Mouse (Mus musculus) MEL (cell line): ENCODE measurements around the gene 4930432K21Rik. TPM values are rescaled to one million over a fixed set of nuclear protein-coding genes. Genes with fewer than 3 reads are reported as not detected.

Source experiments
- BHLHE40 ChIP-seq: IDR thresholded peaks from 2 replicates; pipeline ENCODE4 v1.6.1; 2012; ENCODE audit warnings: low read depth, mild to moderate bottlenecking, inconsistent platforms, low read length, improper control_type of control experiment, borderline replicate concordance
- CHD2 ChIP-seq: IDR thresholded peaks from 2 replicates; pipeline ENCODE4 v1.6.1; 2011; ENCODE audit warnings: low read length, improper control_type of control experiment
- E2F4 ChIP-seq: IDR thresholded peaks from 2 replicates; pipeline ENCODE4 v1.6.1; 2011; ENCODE audit warnings: low read depth, low read length, improper control_type of control experiment, borderline replicate concordance
- ETS1 ChIP-seq: IDR thresholded peaks from 2 replicates; pipeline ENCODE4 v1.6.1; 2012; ENCODE audit warnings: low read depth, mild to moderate bottlenecking, inconsistent platforms, low read length, improper control_type of control experiment, moderate library complexity
- GATA1 ChIP-seq: IDR thresholded peaks from 2 replicates; pipeline ENCODE4 v1.6.1; 2011; ENCODE audit warnings: low read depth, low read length, improper control_type of control experiment
- JUND ChIP-seq: IDR thresholded peaks from 2 replicates; pipeline ENCODE4 v1.6.1; 2011; ENCODE audit warnings: low read depth, mild to moderate bottlenecking, improper control_type of control experiment, low read length
- KAT2A ChIP-seq: conservative IDR thresholded peaks from 2 replicates; pipeline ENCODE4 v1.6.1; 2012; ENCODE audit warnings: low read depth, low read length, improper control_type of control experiment, inconsistent platforms
- MAFK ChIP-seq: IDR thresholded peaks from 2 replicates; pipeline ENCODE4 v1.6.1; 2011; ENCODE audit warnings: low read depth, mild to moderate bottlenecking, low read length, improper control_type of control experiment, borderline replicate concordance
- MAX ChIP-seq: IDR thresholded peaks from 2 replicates; pipeline ENCODE4 v1.6.1; 2011; ENCODE audit warnings: low read length, improper control_type of control experiment
- NRF1 ChIP-seq: IDR thresholded peaks from 2 replicates; pipeline ENCODE4 v1.6.1; 2014; ENCODE audit warnings: low read depth, mild to moderate bottlenecking, inconsistent platforms, low read length, improper control_type of control experiment, moderate library complexity; ENCODE audit not compliant: poor library complexity, insufficient read depth, severe bottlenecking
- POLR2AphosphoS2 ChIP-seq: IDR thresholded peaks from 2 replicates; pipeline ENCODE4 v1.6.1; 2011; ENCODE audit warnings: low read length, improper control_type of control experiment
- POLR2AphosphoS5 ChIP-seq: IDR thresholded peaks from 2 replicates; pipeline ENCODE4 v1.6.1; 2012; ENCODE audit warnings: low read depth, borderline replicate concordance, mild to moderate bottlenecking, inconsistent platforms, low read length, moderate library complexity, mixed read lengths
- RAD21 ChIP-seq: IDR thresholded peaks from 2 replicates; pipeline ENCODE4 v1.6.1; 2011; ENCODE audit warnings: mild to moderate bottlenecking, low read depth, low read length, improper control_type of control experiment
- SMC3 ChIP-seq: IDR thresholded peaks from 2 replicates; pipeline ENCODE4 v1.6.1; 2011; ENCODE audit warnings: low read depth, low read length, improper control_type of control experiment
- TBP ChIP-seq: IDR thresholded peaks from 2 replicates; pipeline ENCODE4 v1.8.0; 2011; ENCODE audit warnings: low read depth, low read length, improper control_type of control experiment
- TCF12 ChIP-seq: IDR thresholded peaks from 2 replicates; pipeline ENCODE4 v1.6.1; 2014; ENCODE audit warnings: low read depth, mild to moderate bottlenecking, inconsistent platforms, low read length, improper control_type of control experiment, moderate library complexity
- UBTF ChIP-seq: IDR thresholded peaks from 2 replicates; pipeline ENCODE4 v1.6.1; 2012; ENCODE audit warnings: low read depth, mild to moderate bottlenecking, inconsistent platforms, low read length, improper control_type of control experiment, moderate library complexity, borderline replicate concordance; ENCODE audit not compliant: insufficient read depth
- USF1 ChIP-seq: IDR thresholded peaks from 2 replicates; pipeline ENCODE4 v1.6.1; 2014; ENCODE audit warnings: low read depth, mild to moderate bottlenecking, inconsistent platforms, low read length, improper control_type of control experiment, moderate library complexity
- ZC3H11A ChIP-seq: IDR thresholded peaks from 2 replicates; pipeline ENCODE4 v1.6.1; 2012; ENCODE audit warnings: low read depth, mild to moderate bottlenecking, inconsistent platforms, low read length, improper control_type of control experiment
- ZMIZ1 ChIP-seq: IDR thresholded peaks from 2 replicates; pipeline ENCODE4 v1.6.1; 2012; ENCODE audit warnings: low read depth, mild to moderate bottlenecking, inconsistent platforms, low read length, improper control_type of control experiment, moderate library complexity
- polyA plus RNA-seq, 2 experiments: library from polyadenylated mRNA; stranded (reverse) in 1 of 2; unstranded in 1 of 2; fragments of >175 nt in 1 of 2; fragments of >200 nt in 1 of 2; gene quantifications; 2 replicates each; pipeline versions ENCODE4 v1.2.1 to v1.2.4; 2012; ENCODE audit warnings: low replicate concordance in 2 of 2, low read depth in 1 of 2; ENCODE audit not compliant: insufficient read length in 2 of 2, insufficient read depth in 1 of 2, missing spikeins in 1 of 2
- total RNA-seq: library from RNA; depleted of rRNA; stranded (reverse); fragments of 300-350 nt; gene quantifications from 2 replicates; pipeline ENCODE4 v1.2.3, GENCODE M21; 2012; rRNA removed

Gene 4930432K21Rik
- total and polyA plus RNA-seq, 3 experiments, result 2.2 to 3.0 TPM; not detected in 1

DNA sequence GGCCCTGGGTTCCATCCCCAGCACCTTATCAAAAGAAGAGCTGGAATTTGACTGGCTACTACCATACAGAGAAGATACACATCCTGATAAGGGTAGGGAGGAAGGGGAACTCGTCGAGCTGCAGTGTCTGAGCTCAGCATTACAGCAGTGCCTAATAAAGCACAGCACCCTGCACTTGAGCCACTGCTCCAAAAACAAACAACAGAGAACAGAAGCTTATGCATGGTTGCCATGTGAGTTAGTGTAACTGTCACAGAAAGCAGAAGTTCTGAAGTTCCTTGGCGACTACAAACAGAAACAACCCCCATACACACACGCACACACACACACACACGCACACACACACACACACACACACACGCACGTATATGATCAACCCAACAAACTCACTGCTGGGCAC lies 72.3 kb downstream of the 4930432K21Rik start (continued):
- TF ChIP-seq POLR2AphosphoS5 (no peak), JUND (no peak), GATA1 (peak; percentile 77), SMC3 (no peak), USF1 (no peak), MAFK (no peak), CHD2 (no peak), UBTF (no peak), POLR2AphosphoS2 (no peak), E2F4 (no peak), BHLHE40 (no peak), NRF1 (no peak), MAX (no peak), TBP (no peak), ETS1 (peak; percentile 16; the same call in 1 of the 2 replicates), ZMIZ1 (no peak), ZC3H11A (no peak), KAT2A (no peak), TCF12 (no peak), RAD21 (no peak)

Other genes starting within 250 kb of the 4930432K21Rik start
- gene Adgrl1, start 247.9 kb upstream of the 4930432K21Rik start, total RNA-seq, result 17.7 and 21.7 TPM in 2 replicates
- gene Adgrl1, start 247.9 kb upstream of the 4930432K21Rik start, polyA plus RNA-seq, result 10 to 100 TPM in 1 of 2 experiments, not detected in 1; 35.3 TPM
- gene Gm10644, start 192.8 kb upstream of the 4930432K21Rik start, total RNA-seq, result 0.29 and 0.35 TPM in 2 replicates
- gene Gm10644, start 192.8 kb upstream of the 4930432K21Rik start, polyA plus RNA-seq, result under 1 TPM in 1 of 2 experiments, not detected in 1; 0.49 TPM
- gene Asf1b, start 192.5 kb upstream of the 4930432K21Rik start, total RNA-seq, result 84.3 and 90.4 TPM in 2 replicates
- gene Asf1b, start 192.5 kb upstream of the 4930432K21Rik start, polyA plus RNA-seq, result 100 to 1,000 TPM; 113 to 137 TPM
- 23.8 and 24.7 TPM in 2 replicates for gene Prkaca, start 175.0 kb upstream of the 4930432K21Rik start, total RNA-seq
- 10 to 100 TPM in 1 of 2 experiments, not detected in 1; 74.9 TPM for gene Prkaca, start 175.0 kb upstream of the 4930432K21Rik start, polyA plus RNA-seq
- 96.7 and 111 TPM in 2 replicates for gene Samd1, start 150.4 kb upstream of the 4930432K21Rik start, total RNA-seq
- 100 to 1,000 TPM in 1 of 2 experiments, not detected in 1; 121 TPM for gene Samd1, start 150.4 kb upstream of the 4930432K21Rik start, polyA plus RNA-seq
- 0.39 and 0.69 TPM in 2 replicates for gene 1700067K01Rik, start 146.5 kb upstream of the 4930432K21Rik start, total RNA-seq
- under 1 TPM in 1 of 2 experiments, not detected in 1; 0.53 TPM for gene 1700067K01Rik, start 146.5 kb upstream of the 4930432K21Rik start, polyA plus RNA-seq
- not detected in 2 replicates for gene 2210011C24Rik, start 135.9 kb upstream of the 4930432K21Rik start, total RNA-seq
- gene 2210011C24Rik, start 135.9 kb upstream of the 4930432K21Rik start, polyA plus RNA-seq, result not detected
- 0.65 and 0.92 TPM in 2 replicates for gene Palm3, start 126.6 kb upstream of the 4930432K21Rik start, total RNA-seq
- gene Palm3, start 126.6 kb upstream of the 4930432K21Rik start, polyA plus RNA-seq, result 1 to 10 TPM in 1 of 2 experiments, not detected in 1; 3.6 TPM
- 32.4 and 38.5 TPM in 2 replicates for gene Il27ra, start 105.4 kb upstream of the 4930432K21Rik start, total RNA-seq
- 10 to 100 TPM in 1 of 2 experiments, not detected in 1; 31.8 TPM for gene Il27ra, start 105.4 kb upstream of the 4930432K21Rik start, polyA plus RNA-seq
- not detected in 2 replicates for gene Rln3, start 103.0 kb upstream of the 4930432K21Rik start, total RNA-seq
- gene Rln3, start 103.0 kb upstream of the 4930432K21Rik start, polyA plus RNA-seq, result not detected
- 0.23 and 0.26 TPM in 2 replicates for gene Gm10643, start 82.9 kb upstream of the 4930432K21Rik start, total RNA-seq
- under 1 TPM in 1 of 2 experiments, not detected in 1; 0.28 TPM for gene Gm10643, start 82.9 kb upstream of the 4930432K21Rik start, polyA plus RNA-seq
- 3.9 and 4.7 TPM in 2 replicates for gene Rfx1, start 81.2 kb upstream of the 4930432K21Rik start, total RNA-seq
- gene Rfx1, start 81.2 kb upstream of the 4930432K21Rik start, polyA plus RNA-seq, result 10 to 100 TPM in 1 of 2 experiments, not detected in 1; 10.4 TPM
- 34.4 and 37.0 TPM in 2 replicates for gene Dcaf15, start 43.3 kb upstream of the 4930432K21Rik start, total RNA-seq
- 10 to 100 TPM in 1 of 2 experiments, not detected in 1; 56.1 TPM for gene Dcaf15, start 43.3 kb upstream of the 4930432K21Rik start, polyA plus RNA-seq
- gene Podnl1, start 22.0 kb upstream of the 4930432K21Rik start, total RNA-seq, result 0.04 and 0.07 TPM in 2 replicates
- gene Podnl1, start 22.0 kb upstream of the 4930432K21Rik start, polyA plus RNA-seq, result under 1 TPM in 1 of 2 experiments, not detected in 1; 0.08 TPM
- 7.3 and 9.1 TPM in 2 replicates for gene Cc2d1a, start 89 bp upstream of the 4930432K21Rik start, total RNA-seq
- gene Cc2d1a, start 89 bp upstream of the 4930432K21Rik start, polyA plus RNA-seq, result 10 to 100 TPM in 1 of 2 experiments, not detected in 1; 18.7 TPM
- gene Nanos3, start 37.2 kb downstream of the 4930432K21Rik start, total RNA-seq, result 0.56 and 2.0 TPM in 2 replicates
- gene Nanos3, start 37.2 kb downstream of the 4930432K21Rik start, polyA plus RNA-seq, result 1 to 10 TPM in 1 of 2 experiments, not detected in 1; 1.7 TPM
- 3.6 and 4.4 TPM in 2 replicates for gene Zswim4, start 89.0 kb downstream of the 4930432K21Rik start, total RNA-seq
- 1 to 10 TPM in 1 of 2 experiments, not detected in 1; 7.4 TPM for gene Zswim4, start 89.0 kb downstream of the 4930432K21Rik start, polyA plus RNA-seq
- 159 and 164 TPM in 2 replicates for gene D8Ertd738e, start 101.7 kb downstream of the 4930432K21Rik start, total RNA-seq
- 100 to 1,000 TPM in 1 of 2 experiments, not detected in 1; 149 TPM for gene D8Ertd738e, start 101.7 kb downstream of the 4930432K21Rik start, polyA plus RNA-seq
- gene Mri1, start 109.3 kb downstream of the 4930432K21Rik start, total RNA-seq, result 26.8 and 27.8 TPM in 2 replicates
- 10 to 100 TPM in 1 of 2 experiments, not detected in 1; 43.2 TPM for gene Mri1, start 109.3 kb downstream of the 4930432K21Rik start, polyA plus RNA-seq
- gene Ccdc130, start 122.4 kb downstream of the 4930432K21Rik start, total RNA-seq, result 8.2 and 10.2 TPM in 2 replicates
- gene Ccdc130, start 122.4 kb downstream of the 4930432K21Rik start, polyA plus RNA-seq, result 10 to 100 TPM in 1 of 2 experiments, not detected in 1; 26.0 TPM
- gene Cacna1a, start 240.4 kb downstream of the 4930432K21Rik start, total RNA-seq, result 3.2 and 5.4 TPM in 2 replicates
- gene Cacna1a, start 240.4 kb downstream of the 4930432K21Rik start, polyA plus RNA-seq, result 1 to 10 TPM in 1 of 2 experiments, not detected in 1; 5.1 TPM